Mouse (Mus musculus) retina, postnatal 1 day (tissue): ENCODE results near the gene Ssr1.

ENCODE experiments used
- DNase-seq: peaks from one replicate; pipeline ENCODE4 v3.0.0-alpha.2; 2012

The Ssr1 gene

GRCm38 (mm10) chr13:37942887-37943331 lies 51.1 kb downstream of the Ssr1 start:
- DNase-seq: no peak

- DNase-seq: no peak
Observed at GRCm38 (mm10) chr13:37941950-37942886, 51.8 kb downstream of the Ssr1 start.

- DNase-seq: no peak
Observed at GRCm38 (mm10) chr13:37941138-37941645, 52.8 kb downstream of the Ssr1 start.

GRCm38 (mm10) chr13:37940649-37941048 lies 53.4 kb downstream of the Ssr1 start:
- DNase-seq: no peak

- no peak for DNase-seq
Observed at GRCm38 (mm10) chr13:37940167-37940566, 53.9 kb downstream of the Ssr1 start.

GRCm38 (mm10) chr13:37936351-37936750 lies 57.7 kb downstream of the Ssr1 start:
- no peak for DNase-seq

- peak; percentile 61 for DNase-seq
Observed at GRCm38 (mm10) chr13:37934920-37935319, 59.1 kb downstream of the Ssr1 start.

GRCm38 (mm10) chr13:37934075-37934474 lies 59.9 kb downstream of the Ssr1 start:
- DNase-seq: no peak

- DNase-seq: no peak
Observed at GRCm38 (mm10) chr13:37931210-37931922, 62.7 kb downstream of the Ssr1 start.

- no peak for DNase-seq
Observed at GRCm38 (mm10) chr13:37930621-37931020, 63.4 kb downstream of the Ssr1 start.

- DNase-seq: no peak
Observed at GRCm38 (mm10) chr13:37930091-37930490, 63.9 kb downstream of the Ssr1 start.

GRCm38 (mm10) chr13:37929532-37929931 lies 64.5 kb downstream of the Ssr1 start:
- DNase-seq: no peak

- no peak for DNase-seq
Observed at GRCm38 (mm10) chr13:37926394-37926793, 67.6 kb downstream of the Ssr1 start.

GRCm38 (mm10) chr13:37924461-37924948 lies 69.5 kb downstream of the Ssr1 start:
- DNase-seq: no peak

GRCm38 (mm10) chr13:37923643-37924460 lies 70.2 kb downstream of the Ssr1 start:
- DNase-seq: no peak

GRCm38 (mm10) chr13:37923091-37923490 lies 70.9 kb downstream of the Ssr1 start:
- no peak for DNase-seq

- DNase-seq: no peak
Observed at GRCm38 (mm10) chr13:37920727-37921126, 73.3 kb downstream of the Ssr1 start.

GRCm38 (mm10) chr13:37919711-37920277 lies 74.2 kb downstream of the Ssr1 start:
- no peak for DNase-seq

- no peak for DNase-seq
Observed at GRCm38 (mm10) chr13:37918336-37919261, 75.4 kb downstream of the Ssr1 start.
